Mouse (Mus musculus) bone marrow macrophage, adult 2 months (primary cell): ENCODE data around the gene Pde11a.

Source experiments
- CTCF ChIP-seq: IDR thresholded peaks from 2 replicates; pipeline ENCODE4 v1.5.1; 2012; ENCODE audit warnings: low read depth, mild to moderate bottlenecking, low read length, moderate library complexity
- POLR2A ChIP-seq: IDR thresholded peaks from 2 replicates; pipeline ENCODE4 v1.6.1; 2012; ENCODE audit warnings: mild to moderate bottlenecking, low read depth, low read length, borderline replicate concordance

- TF ChIP-seq POLR2A (no peak), CTCF (no peak)
Measured at GRCm38 (mm10) chr2:76386531-76386930, 48.0 kb upstream of the Pde11a start.
